Mouse (Mus musculus): ENCODE measurements around the gene Gm9268.
"Not testable (repeated sequence)": the region's sequence is repeated elsewhere in the genome, so short reads cannot be mapped to it uniquely, and the experiment has no call there.

Gene Gm9268

DNA sequence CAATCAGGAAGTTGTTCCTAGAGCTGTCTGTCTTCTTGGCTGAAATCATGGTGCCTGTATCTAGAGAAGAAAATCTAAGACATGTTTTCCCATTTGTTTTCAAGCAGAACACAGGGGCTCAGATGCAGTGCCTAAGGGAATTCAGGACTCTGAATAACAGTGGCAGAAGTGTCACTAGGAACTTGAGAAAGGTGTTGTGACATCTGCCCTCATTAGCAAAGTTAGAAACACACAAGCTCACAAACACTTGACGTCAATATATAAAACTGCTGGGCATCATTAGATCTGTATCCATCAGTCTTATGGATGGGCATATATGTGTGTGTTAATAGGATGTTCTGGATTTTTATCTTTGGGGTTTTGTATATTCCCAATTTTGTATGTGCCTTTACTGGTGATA is at the start of gene Gm9268:
TSS of gene Gm9268 (plus strand) at position 301 of the 400 bp plus-strand sequence.
- not testable (repeated sequence) for DNase-seq (ENCODE audit: low spot score in 2 of 2)

DNA sequence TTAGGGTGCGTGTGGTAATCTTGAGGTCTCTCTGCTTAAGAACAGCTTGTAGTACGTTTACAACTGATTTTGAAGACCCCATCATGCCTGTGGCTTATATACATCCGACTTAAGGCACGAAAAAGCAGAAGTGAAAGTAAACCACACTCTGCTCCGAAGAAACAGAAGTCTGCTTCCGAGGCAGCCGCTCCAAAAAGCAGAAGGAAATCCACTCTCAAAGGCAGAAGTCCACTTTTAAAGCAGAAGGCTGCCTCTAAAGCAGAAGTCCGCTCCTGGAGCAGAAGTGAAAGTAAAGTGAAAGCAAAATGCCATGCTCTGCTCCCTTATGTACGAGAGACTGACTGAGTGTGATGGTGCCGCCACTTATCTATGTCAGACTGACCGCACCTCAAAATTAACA is 38.5 kb upstream of the Gm9268 start:
- peak; percentile 61 to 63 for DNase-seq (ENCODE audit: low spot score in 2 of 2)

DNA sequence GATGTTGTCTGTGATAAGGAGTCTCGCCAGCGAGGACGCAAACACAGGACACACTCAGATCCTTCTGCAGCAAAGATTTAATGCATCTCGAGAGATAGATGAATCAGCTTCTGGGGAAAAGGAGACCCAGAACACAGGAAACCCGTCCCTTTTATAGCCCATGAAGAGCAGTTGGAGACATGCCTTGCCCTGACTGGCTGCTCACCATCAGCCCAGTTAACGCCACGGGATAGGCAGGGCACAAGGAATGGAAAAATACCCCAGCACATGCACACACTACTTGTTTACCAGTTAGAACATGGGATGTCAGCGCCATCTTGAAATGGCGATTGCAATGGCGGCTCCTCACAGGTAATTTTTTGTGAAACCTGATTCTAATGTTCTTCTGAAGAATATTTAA is 37.8 kb upstream of the Gm9268 start:
- no peak for DNase-seq (ENCODE audit: low spot score in 2 of 2)

DNA sequence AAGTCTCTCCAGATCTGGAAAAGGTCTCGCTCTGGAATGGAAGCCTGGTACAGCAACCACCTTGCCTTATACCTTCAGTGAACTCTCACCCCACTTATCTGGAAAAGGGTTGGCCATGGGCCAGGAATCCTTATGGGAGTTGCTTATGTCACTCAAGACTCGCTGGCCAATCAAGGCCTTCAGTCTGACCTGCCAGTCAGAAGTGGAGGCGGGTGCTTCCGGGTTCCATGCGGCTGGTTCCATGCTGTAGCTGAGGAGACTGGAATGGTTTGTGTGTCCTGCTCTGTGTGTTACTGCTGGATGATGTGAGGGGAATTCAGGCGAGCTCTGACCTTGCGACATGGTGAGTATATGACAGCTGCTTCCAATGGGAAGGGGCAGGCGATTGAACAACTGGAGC is 59.3 kb downstream of the Gm9268 start:
- no peak for DNase-seq (ENCODE audit: low spot score in 2 of 2)

Measured in spleen, postnatal 36 days (tissue).